Mouse (Mus musculus) lung, postnatal 0 days (tissue): ENCODE results near the gene Esm1.

Source experiments
- CTCF ChIP-seq: IDR thresholded peaks from 2 replicates; pipeline ENCODE4 v1.5.1; 2016; ENCODE audit warnings: antibody characterized with exemption, mild to moderate bottlenecking
- EP300 ChIP-seq: IDR thresholded peaks from 2 replicates; pipeline ENCODE4 v1.6.1; 2016; ENCODE audit warnings: antibody characterized with exemption, mild to moderate bottlenecking, control low read depth

GRCm38 (mm10) chr13:113227666-113228463 is 18.4 kb downstream of the Esm1 start:
- TF ChIP-seq CTCF (peak; percentile 56), EP300 (peak; percentile 78)
